Mouse (Mus musculus) CD4-positive helper T cell, adult 2 months (primary cell): ENCODE data around the gene Fam166a.
A peak's percentile ranks its signal among the peaks of the same experiment; 100 is the strongest.

Experiments
- DNase-seq: peaks from one replicate; pipeline ENCODE4 v3.0.0-alpha.2; 2012; ENCODE audit warnings: low read depth, missing footprints, low spot score

The Fam166a gene

GRCm38 (mm10) chr2:25218445-25218844 lies at the start of gene Fam166a:
Gene Fam166a (plus strand): TSS chr2:25218745.
- no peak for DNase-seq

DNA sequence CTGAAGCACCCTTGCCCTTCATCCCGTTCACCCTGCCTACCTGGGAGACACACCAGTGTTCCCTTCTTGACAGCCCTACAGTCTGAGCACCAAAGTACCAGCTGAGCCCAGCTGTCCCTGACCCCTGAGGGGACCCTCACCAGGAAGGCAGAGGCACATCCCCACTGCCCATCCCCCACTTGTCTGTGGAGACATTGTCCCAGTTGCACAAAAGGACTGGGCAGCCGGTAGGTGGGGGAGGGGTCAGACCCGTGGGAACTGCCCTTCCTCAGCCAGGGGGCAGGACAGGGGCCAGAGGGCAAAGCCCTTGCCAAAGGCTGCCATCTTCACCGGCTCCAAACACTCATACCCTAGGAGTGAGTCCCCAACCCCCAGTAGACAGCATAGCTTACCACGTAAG lies 48.8 kb upstream of the Fam166a start:
- no peak for DNase-seq

DNA sequence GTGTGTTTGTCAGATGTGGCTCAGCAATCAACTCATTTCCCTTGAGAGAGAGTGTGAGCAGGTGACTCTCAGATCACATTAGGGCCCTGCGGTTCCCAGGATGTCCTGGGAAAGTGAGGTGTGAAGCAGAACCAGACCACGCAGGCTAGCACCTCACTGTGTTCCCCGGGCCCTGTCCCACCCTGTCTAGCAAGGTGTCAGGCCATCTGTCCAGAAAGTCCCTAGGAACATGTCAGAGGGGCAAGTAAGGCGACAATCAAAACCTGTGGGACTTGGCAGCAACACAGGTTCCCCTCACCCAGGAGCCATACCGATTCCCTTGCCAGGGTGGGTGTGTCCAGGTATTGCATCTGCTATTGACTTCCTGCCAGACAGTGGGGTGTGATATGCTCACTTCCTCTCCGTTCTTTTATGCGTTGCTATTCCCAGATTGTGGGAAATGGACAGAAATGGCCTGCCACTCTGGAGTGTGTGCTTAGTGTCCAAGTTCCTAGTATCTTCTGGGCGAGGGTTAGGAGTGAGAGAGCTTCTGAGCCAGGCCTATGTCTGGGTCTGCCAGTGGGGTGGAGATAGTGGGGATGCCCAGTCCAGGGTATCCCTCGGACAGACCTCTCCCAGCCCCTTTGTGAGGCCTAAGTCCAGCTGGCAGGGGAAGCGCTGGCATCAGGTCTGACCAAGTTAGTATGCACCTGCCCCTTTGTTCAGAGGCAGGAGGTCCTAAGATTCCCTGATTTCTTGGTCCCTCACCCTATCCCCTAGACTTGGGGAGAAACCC lies 48.0 kb upstream of the Fam166a start:
- DNase-seq: peak; percentile 43

GRCm38 (mm10) chr2:25171101-25171768 lies 47.3 kb upstream of the Fam166a start:
- no peak for DNase-seq

DNA sequence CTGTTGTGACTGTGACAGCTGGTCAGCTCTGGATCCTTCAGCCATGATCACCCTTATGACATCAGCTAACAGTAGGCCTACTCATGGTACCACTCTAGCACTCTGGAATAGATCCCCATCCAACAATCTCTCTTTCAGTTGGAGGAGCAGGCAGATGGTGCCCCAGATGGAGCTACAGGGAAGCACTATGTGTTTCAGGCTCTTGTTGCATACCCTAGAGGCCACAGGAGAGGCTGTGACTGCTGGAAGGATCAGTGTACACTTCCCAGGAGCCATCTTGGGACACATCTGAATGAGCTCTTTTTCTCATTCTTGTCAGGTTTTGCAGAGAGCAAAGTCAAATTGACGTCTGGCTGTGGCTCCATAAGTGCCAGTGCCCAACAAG lies 46.8 kb upstream of the Fam166a start:
- DNase-seq: no peak

DNA sequence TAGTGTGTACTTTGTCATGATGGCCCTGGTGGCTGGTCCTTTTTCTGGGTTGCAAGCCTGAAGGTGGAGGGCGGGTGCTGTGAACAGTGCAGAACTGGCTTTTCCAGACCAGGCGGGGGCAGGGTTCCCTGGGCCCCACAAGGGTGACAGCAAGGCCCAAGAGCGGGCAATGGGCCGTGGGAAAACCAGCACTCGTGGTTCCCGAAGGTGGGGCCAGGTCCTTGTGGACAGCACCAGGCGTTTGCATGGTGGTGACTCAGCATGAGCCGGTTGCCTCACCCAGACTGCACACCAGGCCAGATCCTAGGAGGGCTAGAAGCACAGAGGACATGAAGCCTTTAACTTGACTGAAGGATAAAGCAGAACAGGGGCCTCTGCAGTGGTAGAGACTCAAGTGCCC lies 45.9 kb upstream of the Fam166a start:
- no peak for DNase-seq

DNA sequence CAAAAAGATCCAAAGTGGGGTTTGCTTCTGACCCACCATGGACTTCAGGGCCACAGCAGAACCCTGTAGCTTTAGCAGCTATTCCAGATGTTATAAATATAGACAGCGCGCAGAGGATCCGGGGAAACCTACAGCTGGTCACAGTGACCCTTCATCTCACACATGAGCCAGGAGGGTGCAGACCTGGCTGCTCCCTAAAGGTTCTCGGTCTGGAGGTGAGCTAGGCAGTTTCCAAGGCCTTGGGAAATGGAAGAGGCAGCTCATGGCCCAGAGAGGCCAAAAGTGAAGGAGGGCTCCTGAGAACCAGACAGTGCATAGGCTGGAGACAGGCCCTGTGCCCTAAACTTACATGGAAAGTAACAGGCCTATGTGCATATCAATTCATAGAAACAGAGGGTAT lies 44.7 kb upstream of the Fam166a start:
- no peak for DNase-seq

GRCm38 (mm10) chr2:25174866-25175689 lies 43.5 kb upstream of the Fam166a start:
- DNase-seq: no peak

GRCm38 (mm10) chr2:25175690-25176078 lies 42.9 kb upstream of the Fam166a start:
- no peak for DNase-seq

DNA sequence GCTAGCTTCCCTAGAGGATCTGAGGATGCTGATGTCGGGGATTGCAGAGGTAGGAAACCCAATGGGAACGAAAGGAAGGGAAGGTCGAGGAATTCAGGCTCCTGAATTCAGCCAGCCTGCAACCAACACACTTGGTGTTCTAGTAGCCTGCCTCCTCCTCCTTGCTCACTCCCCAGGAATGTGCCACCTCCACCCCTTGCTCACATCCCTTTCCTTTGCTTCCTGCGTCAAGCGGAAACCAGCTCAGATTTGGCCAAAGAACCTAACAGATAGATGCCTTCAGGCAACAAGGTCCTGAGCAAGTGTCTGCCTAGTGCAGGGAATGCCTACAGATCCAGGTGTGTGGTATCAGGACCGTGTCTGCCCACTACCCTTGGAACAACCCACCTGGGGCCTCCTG lies 42.0 kb upstream of the Fam166a start:
- DNase-seq: no peak

DNA sequence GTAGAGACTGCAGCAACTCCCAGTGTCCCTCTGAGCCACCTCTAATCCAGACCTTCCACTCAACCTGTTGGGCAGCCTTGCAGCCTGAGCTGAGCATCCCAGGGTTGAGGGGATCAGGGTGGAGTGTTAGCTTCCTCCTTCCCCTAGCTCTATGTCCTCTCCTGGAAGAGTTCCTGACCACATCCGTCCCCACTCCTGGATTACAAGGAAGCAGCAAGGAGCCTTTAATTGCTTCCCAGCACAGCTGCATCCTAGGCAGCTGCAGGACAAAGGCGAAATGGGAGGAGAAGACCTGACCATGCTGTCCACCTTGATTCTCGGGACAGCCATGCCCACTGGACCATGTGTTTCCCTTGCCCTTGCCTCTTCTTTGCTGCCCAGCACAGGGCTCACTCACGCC lies 41.5 kb upstream of the Fam166a start:
- no peak for DNase-seq

DNA sequence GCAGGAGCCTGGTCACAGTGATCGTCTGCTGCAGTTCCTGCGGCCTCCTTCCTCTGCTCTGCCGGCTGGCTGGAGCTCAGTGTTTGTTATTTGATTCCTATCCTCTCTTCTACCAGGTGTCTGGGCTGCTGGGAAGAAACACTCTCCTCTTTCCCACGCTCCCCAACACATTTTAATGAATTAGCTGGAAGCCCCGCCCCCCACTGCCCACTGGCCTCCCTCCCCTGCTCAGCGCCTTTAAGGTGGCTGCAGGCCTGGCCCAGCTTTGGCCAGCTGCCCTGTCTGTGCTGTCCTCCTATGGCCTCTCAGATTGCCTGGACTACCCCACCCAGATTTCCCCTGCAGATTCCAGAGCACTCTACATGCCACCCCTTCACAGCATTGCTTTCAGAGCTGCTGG lies 40.9 kb upstream of the Fam166a start:
- no peak for DNase-seq

DNA sequence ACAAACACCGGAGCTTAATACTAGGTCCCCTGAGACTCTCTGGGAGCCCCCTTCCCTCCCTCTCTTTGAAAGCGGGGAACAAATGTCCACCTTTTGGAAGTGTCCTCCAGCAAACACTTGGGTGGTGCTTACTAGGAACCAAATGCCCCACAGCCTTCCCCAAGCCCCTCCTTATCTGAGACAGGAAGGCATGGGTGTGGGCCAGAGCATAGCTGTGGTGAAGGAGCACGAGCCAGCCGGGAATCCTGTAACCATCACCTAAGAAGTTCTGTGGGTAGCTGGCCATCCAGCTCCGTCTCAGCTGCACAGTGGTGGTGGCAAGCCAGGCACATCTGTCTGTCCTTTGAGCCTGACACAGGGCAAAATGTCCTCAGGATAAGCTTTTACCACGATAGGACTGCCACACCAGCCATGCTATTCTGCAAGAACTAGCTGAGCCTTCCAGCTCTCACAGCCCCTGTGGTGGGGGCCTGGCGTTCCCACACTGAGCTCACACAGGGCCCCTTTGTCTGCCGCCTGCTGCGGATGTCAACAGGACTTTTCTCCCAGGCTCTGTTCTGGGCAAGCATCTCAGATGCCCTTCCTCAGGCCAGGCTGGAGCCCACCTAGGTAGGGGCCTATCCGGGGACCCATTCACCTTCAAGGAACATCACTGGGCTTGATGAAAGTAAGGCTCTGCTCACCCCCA lies 40.1 kb upstream of the Fam166a start:
- DNase-seq: no peak

DNA sequence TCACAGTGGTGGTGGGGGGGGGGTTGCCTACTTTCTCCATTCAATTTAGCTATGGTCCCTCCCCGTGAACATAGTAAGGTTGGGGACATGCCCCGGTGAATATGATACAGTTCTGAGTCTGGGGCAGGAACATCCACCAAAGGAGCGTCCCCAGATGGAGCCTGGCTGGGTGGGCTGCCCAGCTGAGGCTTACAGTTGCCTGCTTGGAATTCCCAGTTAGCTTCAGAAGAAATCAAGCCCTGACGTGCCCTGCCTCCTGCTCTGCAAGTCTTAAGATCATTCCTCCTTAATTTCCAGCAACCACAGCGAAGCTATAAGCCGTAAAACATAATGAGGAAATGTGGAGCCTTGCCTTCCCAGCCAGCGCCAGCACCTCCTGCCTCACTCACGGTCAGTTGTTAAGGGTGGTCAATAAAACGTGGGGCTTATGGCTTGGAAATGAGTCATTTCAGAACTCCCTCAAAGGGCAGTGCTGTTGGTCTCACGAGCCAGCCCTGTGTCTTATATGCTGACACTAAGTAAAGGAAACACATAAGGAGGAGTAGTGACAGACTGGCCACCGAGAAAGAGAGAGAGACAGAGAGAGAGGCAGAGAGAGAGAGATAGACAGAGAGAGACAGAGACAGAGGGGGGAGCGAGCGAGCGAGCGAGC lies 38.9 kb upstream of the Fam166a start:
- no peak for DNase-seq

GRCm38 (mm10) chr2:25180478-25180903 lies 38.1 kb upstream of the Fam166a start, which contains the start of gene Nrarp:
Gene Nrarp (plus strand): TSS chr2:25180758.
- peak; percentile 90 for DNase-seq

DNA sequence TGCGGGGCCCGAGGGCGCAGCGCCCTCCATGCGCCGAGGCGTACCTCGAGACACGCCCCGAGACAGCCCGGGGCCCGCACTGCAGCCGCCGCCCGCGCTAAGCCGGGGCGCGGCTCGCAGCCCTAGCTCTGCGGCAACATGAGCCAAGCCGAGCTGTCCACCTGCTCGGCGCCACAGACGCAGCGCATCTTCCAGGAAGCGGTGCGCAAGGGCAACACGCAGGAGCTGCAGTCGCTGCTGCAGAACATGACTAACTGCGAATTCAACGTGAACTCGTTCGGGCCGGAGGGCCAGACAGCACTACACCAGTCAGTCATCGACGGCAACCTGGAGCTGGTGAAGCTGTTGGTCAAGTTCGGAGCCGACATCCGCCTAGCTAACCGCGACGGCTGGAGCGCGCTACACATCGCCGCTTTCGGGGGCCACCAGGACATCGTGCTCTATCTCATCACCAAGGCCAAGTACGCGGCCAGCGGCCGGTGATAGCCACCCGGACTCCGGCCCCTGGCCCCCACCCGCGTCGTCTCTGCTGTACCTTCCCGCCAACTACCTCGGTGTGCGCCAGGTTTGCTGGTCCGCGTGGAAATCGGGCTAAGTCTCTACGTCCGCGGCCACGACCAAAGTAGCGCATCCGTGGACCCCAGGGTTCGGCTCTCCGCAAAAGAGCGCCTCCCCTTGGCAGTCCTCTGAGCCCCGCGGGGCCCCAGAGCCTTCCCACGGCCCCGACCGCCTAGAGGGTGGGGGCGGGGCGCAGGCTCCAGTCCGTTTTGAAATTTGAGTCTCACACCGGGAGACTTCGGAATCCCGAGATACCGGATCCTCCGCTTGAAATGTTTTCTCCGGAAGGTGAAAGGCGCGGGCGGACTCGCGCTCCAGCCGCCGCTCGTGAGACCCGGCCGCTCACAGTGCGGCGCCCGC lies 37.3 kb upstream of the Fam166a start:
- peak; percentile 81 for DNase-seq

DNA sequence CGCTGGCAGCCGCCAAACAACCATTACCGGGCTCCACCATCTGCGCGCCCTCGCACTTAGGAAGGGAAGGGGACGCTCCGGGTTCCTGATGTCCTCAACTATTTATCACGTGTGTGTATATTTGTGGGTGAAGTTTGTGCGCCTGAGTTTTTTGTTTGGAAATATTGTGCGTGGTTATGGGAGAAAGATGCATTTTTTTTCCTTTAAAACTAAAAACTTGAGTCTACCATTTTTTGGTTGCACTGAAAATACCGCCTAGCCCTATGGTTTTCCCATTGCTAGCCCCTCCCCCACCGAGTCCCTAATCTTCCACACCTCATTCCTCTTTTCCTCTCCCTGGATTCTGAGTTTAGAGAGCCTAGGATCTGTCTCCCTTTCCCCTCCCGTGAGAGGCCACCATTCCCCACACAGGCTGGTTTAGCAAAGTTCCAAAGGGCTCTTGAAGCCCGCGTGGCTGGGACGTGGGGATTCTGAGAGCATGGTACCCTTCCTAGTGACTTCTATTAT lies 36.6 kb upstream of the Fam166a start:
- no peak for DNase-seq

DNA sequence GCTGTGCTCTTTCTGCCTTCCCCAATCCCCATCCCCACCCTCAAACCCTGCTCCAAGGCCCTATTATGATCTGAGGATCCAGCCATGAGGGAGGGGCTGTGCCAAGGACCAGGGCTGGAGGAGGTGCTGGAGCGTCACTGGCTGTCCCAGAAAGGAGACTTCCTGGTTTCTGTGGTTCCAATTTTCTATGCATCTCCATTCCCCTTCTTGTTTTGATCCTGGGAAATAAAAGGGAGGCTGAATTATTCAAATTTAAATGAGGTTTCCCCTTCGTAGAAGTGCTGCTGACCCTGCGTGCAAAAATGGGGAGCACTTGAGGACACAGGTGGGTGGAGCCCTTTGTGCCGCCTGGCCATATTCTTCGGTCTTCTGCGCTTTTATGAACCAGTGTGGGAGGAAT lies 35.9 kb upstream of the Fam166a start:
- DNase-seq: no peak

GRCm38 (mm10) chr2:25183336-25183735 lies 35.2 kb upstream of the Fam166a start:
- DNase-seq: peak; percentile 27

- no peak for DNase-seq
Measured at GRCm38 (mm10) chr2:25184496-25184895, 34.0 kb upstream of the Fam166a start.
